Mouse (Mus musculus): ENCODE results near the gene Dennd5a. TPM values are rescaled to one million over a fixed set of nuclear protein-coding genes. Genes with fewer than 3 reads are reported as not detected.

Dennd5a gene
- total and polyA plus RNA-seq, 3 experiments, result 33.1 to 78.8 (median 64.4) TPM

DNA sequence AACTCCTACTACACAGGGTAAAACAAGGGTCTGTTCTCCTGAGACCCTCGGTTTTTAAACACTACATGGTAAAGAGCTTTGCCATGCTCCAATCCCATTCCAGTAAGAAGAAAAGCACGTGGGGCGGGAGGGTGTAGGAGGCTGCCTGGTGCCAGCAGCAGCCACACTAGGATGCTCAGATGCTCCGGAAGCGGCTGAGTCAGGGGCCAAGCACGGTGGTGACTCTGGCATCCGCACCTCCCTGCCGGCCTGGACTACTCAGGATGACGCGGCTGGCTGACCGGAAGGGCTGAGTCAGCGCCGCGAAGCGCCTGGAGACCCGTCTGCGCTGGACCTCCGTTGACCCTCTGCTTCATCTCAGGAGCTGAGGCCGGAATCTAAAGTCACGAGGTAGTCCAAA, 42.7 kb upstream of the Dennd5a start:
- TF ChIP-seq TBP (IDR thresholded peaks at IDR 0.05; ENCODE audit: low read depth, low read length) (no peak), POLR2AphosphoS5 (IDR thresholded peaks at IDR 0.05; ENCODE audit: borderline replicate concordance, low read depth, low read length) (no peak), MYC (IDR thresholded peaks at IDR 0.05; ENCODE audit: low read depth, low read length) (no peak), E2F4 (IDR thresholded peaks at IDR 0.05; ENCODE audit: borderline replicate concordance, low read depth, low read length) (no peak), SIN3A (IDR thresholded peaks at IDR 0.05; ENCODE audit: low read length) (no peak), MAFK (IDR thresholded peaks at IDR 0.05; ENCODE audit: borderline replicate concordance, low read depth, low read length) (no peak), USF1 (IDR thresholded peaks at IDR 0.05; ENCODE audit: low read depth, low read length) (no peak)
- H3K4me3 ChIP-seq (ENCODE audit: control insufficient read depth in 1 of 2, insufficient read depth in 1 of 2, low read depth in 2 of 2, low read length in 2 of 2), result no peak overlapping the region
- H3K36me3 ChIP-seq (ENCODE audit: control insufficient read depth in 1 of 2, insufficient read depth in 2 of 2, low read length in 2 of 2), result peaks cover 0 to 19% of the 10 kb centered on the region in 2 experiments; a peak in 2 of 4 replicates
- H3K79me2 ChIP-seq (ENCODE audit: control insufficient read depth, insufficient read depth, low read length, poor library complexity), result no peaks in the 10 kb centered on the region
- H3K9me3 ChIP-seq (replicated peaks; ENCODE audit: insufficient read depth, low read length), result no peaks in the 10 kb centered on the region
- H3K27me3 ChIP-seq (ENCODE audit: control insufficient read depth in 1 of 2, insufficient read depth in 2 of 2, low read length in 2 of 2), result no peaks in the 10 kb centered on the region
- no peak overlapping the region for H3K27ac ChIP-seq (ENCODE audit: control insufficient read depth, low read depth, low read length)
- H3K4me1 ChIP-seq (ENCODE audit: control insufficient read depth in 1 of 2, insufficient read depth in 2 of 2, low read length in 2 of 2), result peaks cover 2 to 16% of the 10 kb centered on the region in 2 experiments; a peak in 3 of 4 replicates
- no peak overlapping the region for H3K9ac ChIP-seq (ENCODE audit: control insufficient read depth, low read depth, low read length, poor library complexity, severe bottlenecking)
- no peak for DNase-seq (ENCODE audit: low read depth, low spot score)

- H3K79me2 ChIP-seq (ENCODE audit: control insufficient read depth, insufficient read depth, low read length, poor library complexity), result no peaks in the 10 kb centered on the region
- no peak for TF ChIP-seq MAX (IDR thresholded peaks at IDR 0.05; ENCODE audit: low read length)
- TF ChIP-seq TAL1 (IDR thresholded peaks at IDR 0.05; ENCODE audit: low read length), result 0 out of 2 replicates have a peak, but pooled peaks have one; percentile 13
- H3K4me3 ChIP-seq (ENCODE audit: control insufficient read depth in 1 of 2, insufficient read depth in 1 of 2, low read depth in 2 of 2, low read length in 2 of 2), result no peak overlapping the region
- no peaks in the 10 kb centered on the region for H3K9me3 ChIP-seq (replicated peaks; ENCODE audit: insufficient read depth, low read length)
- peaks cover 2 to 16% of the 10 kb centered on the region in 2 experiments; a peak in 3 of 4 replicates for H3K4me1 ChIP-seq (ENCODE audit: control insufficient read depth in 1 of 2, insufficient read depth in 2 of 2, low read length in 2 of 2)
- no peak overlapping the region for H3K27ac ChIP-seq (ENCODE audit: control insufficient read depth, low read depth, low read length)
- H3K27me3 ChIP-seq (ENCODE audit: control insufficient read depth in 1 of 2, insufficient read depth in 2 of 2, low read length in 2 of 2), result no peaks in the 10 kb centered on the region
- H3K9ac ChIP-seq (ENCODE audit: control insufficient read depth, low read depth, low read length, poor library complexity, severe bottlenecking), result no peak overlapping the region
- no peak for DNase-seq (ENCODE audit: low read depth, low spot score)
- peaks cover 0 to 19% of the 10 kb centered on the region in 2 experiments; a peak in 2 of 4 replicates for H3K36me3 ChIP-seq (ENCODE audit: control insufficient read depth in 1 of 2, insufficient read depth in 2 of 2, low read length in 2 of 2)
These were observed 41.8 kb upstream of the Dennd5a start for GRCm38 (mm10) chr7:110002092-110002491.

- Histone ChIP-seq H3K4me3 (ENCODE audit: control insufficient read depth in 1 of 2, insufficient read depth in 1 of 2, low read depth in 2 of 2, low read length in 2 of 2) (no peak overlapping the region), H3K27ac (ENCODE audit: control insufficient read depth, low read depth, low read length) (no peak overlapping the region), H3K9me3 (replicated peaks; ENCODE audit: insufficient read depth, low read length) (no peaks in the 10 kb centered on the region), H3K9ac (ENCODE audit: control insufficient read depth, low read depth, low read length, poor library complexity, severe bottlenecking) (no peak overlapping the region), H3K36me3 (ENCODE audit: control insufficient read depth in 1 of 2, insufficient read depth in 2 of 2, low read length in 2 of 2) (peaks cover 0 to 1% of the 10 kb centered on the region in 2 experiments; a peak in 1 of 4 replicates), H3K4me1 (ENCODE audit: control insufficient read depth in 1 of 2, insufficient read depth in 2 of 2, low read length in 2 of 2) (peaks cover under 1 to 6% of the 10 kb centered on the region in 2 experiments; a peak in 3 of 4 replicates), H3K27me3 (ENCODE audit: control insufficient read depth in 1 of 2, insufficient read depth in 2 of 2, low read length in 2 of 2) (no peaks in the 10 kb centered on the region; a peak in 1 of 4 replicates), H3K79me2 (ENCODE audit: control insufficient read depth, insufficient read depth, low read length, poor library complexity) (no peaks in the 10 kb centered on the region)
- TF ChIP-seq TAL1 (IDR thresholded peaks at IDR 0.05; ENCODE audit: low read length), result no peak
- no peak for TF ChIP-seq POLR2AphosphoS2 (IDR thresholded peaks at IDR 0.05; ENCODE audit: low read length)
- TF ChIP-seq CHD2 (IDR thresholded peaks at IDR 0.05; ENCODE audit: low read length), result no peak
- no peak for TF ChIP-seq E2F4 (IDR thresholded peaks at IDR 0.05; ENCODE audit: borderline replicate concordance, low read depth, low read length)
- no peak for TF ChIP-seq KAT2A (conservative IDR thresholded peaks at IDR 0.05; ENCODE audit: low read depth, low read length)
- TF ChIP-seq NELFE (IDR thresholded peaks at IDR 0.05; ENCODE audit: low read depth, low read length), result no peak
- no peak for TF ChIP-seq GATA1 (IDR thresholded peaks at IDR 0.05; ENCODE audit: low read depth, low read length)
- TF ChIP-seq ZC3H11A (IDR thresholded peaks at IDR 0.05; ENCODE audit: low read depth, low read length), result no peak
- no peak for DNase-seq (ENCODE audit: low read depth, low spot score)
These were observed 38.1 kb upstream of the Dennd5a start for GRCm38 (mm10) chr7:109998388-109998787.
